Mouse (Mus musculus): ENCODE data around the gene Sf1. TPM values are rescaled to one million over a fixed set of nuclear protein-coding genes. Genes with fewer than 3 reads are reported as not detected.

The Sf1 gene
- polyA plus RNA-seq, 1 experiment from 2014 or later = 136 TPM

- 81% methylated on average over 10 of the region's 10 CpGs for WGBS
- Histone ChIP-seq H3K27me3 (peaks cover 33% of the 10 kb centered on the region), H3K4me3 (no peak overlapping the region), H3K4me1 (peaks cover 32% of the 10 kb centered on the region), H3K36me3 (no peaks in the 10 kb centered on the region), H3K4me2 (no peak overlapping the region), H3K27ac (no peak overlapping the region), H3K9me3 (no peaks in the 10 kb centered on the region), H3K9ac (no peak overlapping the region)
- no peak for ATAC-seq (ENCODE audit: borderline replicate concordance, extremely low read depth, low FRiP score, low TSS enrichment)
Measured at GRCm38 (mm10) chr19:6403869-6404268, 40.4 kb downstream of the Sf1 start.

- WGBS = 68% methylated on average over 10 of the region's 10 CpGs
- ATAC-seq (ENCODE audit: borderline replicate concordance, extremely low read depth, low FRiP score, low TSS enrichment) = no peak
- no peak overlapping the region for H3K4me3 ChIP-seq
- H3K4me1 ChIP-seq = peaks cover 19% of the 10 kb centered on the region
- H3K4me2 ChIP-seq = no peak overlapping the region
- H3K27me3 ChIP-seq = peaks cover 26% of the 10 kb centered on the region
- H3K9ac ChIP-seq = no peak overlapping the region
- no peaks in the 10 kb centered on the region for H3K36me3 ChIP-seq
- no peaks in the 10 kb centered on the region for H3K9me3 ChIP-seq
- no peak overlapping the region for H3K27ac ChIP-seq
Measured at GRCm38 (mm10) chr19:6405433-6405832, 41.9 kb downstream of the Sf1 start.

GRCm38 (mm10) chr19:6407109-6407508, 43.6 kb downstream of the Sf1 start:
- 79% methylated on average over 8 of the region's 8 CpGs for WGBS
- H3K4me3 ChIP-seq = no peak overlapping the region
- no peak overlapping the region for H3K4me2 ChIP-seq
- H3K9me3 ChIP-seq = no peaks in the 10 kb centered on the region
- peaks cover 2% of the 10 kb centered on the region for H3K4me1 ChIP-seq
- ATAC-seq (ENCODE audit: borderline replicate concordance, extremely low read depth, low FRiP score, low TSS enrichment) = no peak
- peaks cover 9% of the 10 kb centered on the region; the same call in 1 of the 2 replicates for H3K27me3 ChIP-seq
- no peak overlapping the region for H3K27ac ChIP-seq
- H3K9ac ChIP-seq = no peak overlapping the region
- no peaks in the 10 kb centered on the region for H3K36me3 ChIP-seq

- H3K4me3 ChIP-seq = no peak overlapping the region
- no peaks in the 10 kb centered on the region for H3K4me1 ChIP-seq
- H3K9me3 ChIP-seq = no peaks in the 10 kb centered on the region
- WGBS = 52% methylated on average over 16 of the region's 16 CpGs
- H3K27me3 ChIP-seq = 0 out of 2 replicates have a peak, but pooled peaks cover under 1% of the 10 kb centered on the region
- no peak for ATAC-seq (ENCODE audit: borderline replicate concordance, extremely low read depth, low FRiP score, low TSS enrichment)
- H3K36me3 ChIP-seq = no peaks in the 10 kb centered on the region
- no peak overlapping the region for H3K27ac ChIP-seq
- H3K9ac ChIP-seq = no peak overlapping the region
- H3K4me2 ChIP-seq = no peak overlapping the region
Measured at GRCm38 (mm10) chr19:6407816-6408510, 44.5 kb downstream of the Sf1 start.

- Histone ChIP-seq H3K36me3 (no peaks in the 10 kb centered on the region), H3K27ac (no peak overlapping the region), H3K9me3 (no peaks in the 10 kb centered on the region), H3K4me2 (no peak overlapping the region), H3K4me1 (no peaks in the 10 kb centered on the region), H3K27me3 (no peaks in the 10 kb centered on the region), H3K9ac (no peak overlapping the region), H3K4me3 (no peak overlapping the region)
- no peak for ATAC-seq (ENCODE audit: borderline replicate concordance, extremely low read depth, low FRiP score, low TSS enrichment)
- WGBS = 66% methylated on average over 8 of the region's 8 CpGs
Measured at GRCm38 (mm10) chr19:6408749-6409148, 45.3 kb downstream of the Sf1 start.

GRCm38 (mm10) chr19:6409176-6409575, 45.7 kb downstream of the Sf1 start:
- 75% methylated on average over 5 of the region's 5 CpGs for WGBS
- H3K9me3 ChIP-seq = no peaks in the 10 kb centered on the region

GRCm38 (mm10) chr19:6409936-6410335, 46.4 kb downstream of the Sf1 start:
- H3K36me3 ChIP-seq = no peaks in the 10 kb centered on the region
- H3K4me3 ChIP-seq = no peak overlapping the region
- no peaks in the 10 kb centered on the region for H3K4me1 ChIP-seq
- no peak for ATAC-seq (ENCODE audit: borderline replicate concordance, extremely low read depth, low FRiP score, low TSS enrichment)
- H3K9ac ChIP-seq = no peak overlapping the region
- no peak overlapping the region for H3K27ac ChIP-seq
- H3K4me2 ChIP-seq = no peak overlapping the region
- no peaks in the 10 kb centered on the region for H3K27me3 ChIP-seq
- WGBS = 73% methylated on average over 5 of the region's 5 CpGs
- H3K9me3 ChIP-seq = no peaks in the 10 kb centered on the region

More at GRCm38 (mm10) chr19:6409176-6409575, 45.7 kb downstream of the Sf1 start:
- no peaks in the 10 kb centered on the region for H3K36me3 ChIP-seq
- no peaks in the 10 kb centered on the region for H3K27me3 ChIP-seq
- no peaks in the 10 kb centered on the region for H3K4me1 ChIP-seq
- H3K4me3 ChIP-seq = no peak overlapping the region
- no peak overlapping the region for H3K27ac ChIP-seq
- H3K9ac ChIP-seq = no peak overlapping the region
- no peak overlapping the region for H3K4me2 ChIP-seq
- no peak for ATAC-seq (ENCODE audit: borderline replicate concordance, extremely low read depth, low FRiP score, low TSS enrichment)

- WGBS = 52% methylated on average over 14 of the region's 14 CpGs
- no peaks in the 10 kb centered on the region for H3K36me3 ChIP-seq
- H3K27me3 ChIP-seq = peaks cover 8% of the 10 kb centered on the region
- no peak for ATAC-seq (ENCODE audit: borderline replicate concordance, extremely low read depth, low FRiP score, low TSS enrichment)
- no peaks in the 10 kb centered on the region for H3K4me1 ChIP-seq
- H3K9ac ChIP-seq = no peak overlapping the region
- H3K4me2 ChIP-seq = no peak overlapping the region
- no peaks in the 10 kb centered on the region for H3K9me3 ChIP-seq
- H3K27ac ChIP-seq = no peak overlapping the region
- H3K4me3 ChIP-seq = no peak overlapping the region
Measured at GRCm38 (mm10) chr19:6412798-6413197, 49.3 kb downstream of the Sf1 start.

- H3K9ac ChIP-seq = no peak overlapping the region
- H3K4me2 ChIP-seq = no peak overlapping the region
- H3K36me3 ChIP-seq = no peaks in the 10 kb centered on the region
- no peak overlapping the region for H3K27ac ChIP-seq
- peaks cover 12% of the 10 kb centered on the region for H3K4me1 ChIP-seq
- H3K27me3 ChIP-seq = peaks cover 34% of the 10 kb centered on the region
- 30% methylated on average over 6 of the region's 6 CpGs for WGBS
- no peak overlapping the region for H3K4me3 ChIP-seq
- no peaks in the 10 kb centered on the region for H3K9me3 ChIP-seq
- no peak for ATAC-seq (ENCODE audit: borderline replicate concordance, extremely low read depth, low FRiP score, low TSS enrichment)
Measured at GRCm38 (mm10) chr19:6415454-6415853, 52.0 kb downstream of the Sf1 start.

- H3K9me3 ChIP-seq = no peaks in the 10 kb centered on the region
- H3K27ac ChIP-seq = no peak overlapping the region
- H3K36me3 ChIP-seq = no peaks in the 10 kb centered on the region
- H3K9ac ChIP-seq = no peak overlapping the region
- WGBS = 11% methylated on average over 9 of the region's 9 CpGs
- H3K4me3 ChIP-seq = no peak overlapping the region
- peaks cover 42% of the 10 kb centered on the region for H3K27me3 ChIP-seq
- ATAC-seq (ENCODE audit: borderline replicate concordance, extremely low read depth, low FRiP score, low TSS enrichment) = no peak
- H3K4me1 ChIP-seq = peaks cover 12% of the 10 kb centered on the region
- H3K4me2 ChIP-seq = no peak overlapping the region
Measured at GRCm38 (mm10) chr19:6416124-6416770, 52.8 kb downstream of the Sf1 start.

- peaks cover 13% of the 10 kb centered on the region for H3K4me1 ChIP-seq
- 69% methylated on average over 12 of the region's 12 CpGs for WGBS
- no peaks in the 10 kb centered on the region for H3K9me3 ChIP-seq
- no peak for ATAC-seq (ENCODE audit: borderline replicate concordance, extremely low read depth, low FRiP score, low TSS enrichment)
- H3K27me3 ChIP-seq = peaks cover 51% of the 10 kb centered on the region
- H3K4me2 ChIP-seq = no peak overlapping the region
- no peak overlapping the region for H3K4me3 ChIP-seq
- H3K9ac ChIP-seq = no peak overlapping the region
- no peaks in the 10 kb centered on the region for H3K36me3 ChIP-seq
- H3K27ac ChIP-seq = no peak overlapping the region
Measured at GRCm38 (mm10) chr19:6416894-6417761, 53.6 kb downstream of the Sf1 start.

All from lung, embryonic 15.5 days (tissue).